Mouse (Mus musculus) thymus, adult 18-20 months (tissue): ENCODE results near the gene Nos1ap.

Source experiments
- DNase-seq, 2 experiments: peaks; one replicate each; pipeline ENCODE4 v3.0.0; 2022; ENCODE audit warnings: mixed read lengths in 2 of 2

Nos1ap gene

GRCm38 (mm10) chr1:170343081-170343480 is 246.6 kb downstream of the Nos1ap start:
- DNase-seq, result no peak

- DNase-seq, result no peak
Observed at GRCm38 (mm10) chr1:170339943-170340342, 249.7 kb downstream of the Nos1ap start.

GRCm38 (mm10) chr1:170332775-170333174 is 256.9 kb downstream of the Nos1ap start:
- DNase-seq, result no peak

- no peak for DNase-seq
Observed at GRCm38 (mm10) chr1:170331926-170332325, 257.7 kb downstream of the Nos1ap start.

GRCm38 (mm10) chr1:170325277-170325676 is 264.4 kb downstream of the Nos1ap start:
- DNase-seq, result no peak

GRCm38 (mm10) chr1:170324312-170324711 is 265.3 kb downstream of the Nos1ap start:
- no peak for DNase-seq

- DNase-seq, result no peak
Observed at GRCm38 (mm10) chr1:170323001-170323400, 266.7 kb downstream of the Nos1ap start.

GRCm38 (mm10) chr1:170322046-170322445 is 267.6 kb downstream of the Nos1ap start:
- DNase-seq, result no peak

GRCm38 (mm10) chr1:170311431-170311830 is 278.2 kb downstream of the Nos1ap start:
- DNase-seq, result no peak

- no peak for DNase-seq
Observed at GRCm38 (mm10) chr1:170308503-170308902, 281.2 kb downstream of the Nos1ap start, which contains the start of gene Spata46. Gene Spata46 (plus strand): TSS chr1:170308803.

GRCm38 (mm10) chr1:170306232-170306631 is 283.4 kb downstream of the Nos1ap start, which contains the start of gene Gm7694:
Gene Gm7694 (minus strand): TSS chr1:170306332.
- DNase-seq, result no peak

GRCm38 (mm10) chr1:170305002-170305401 is 284.7 kb downstream of the Nos1ap start:
- DNase-seq, result no peak

- no peak for DNase-seq
Observed at GRCm38 (mm10) chr1:170303103-170303502, 286.6 kb downstream of the Nos1ap start.

- DNase-seq, result no peak
Observed at GRCm38 (mm10) chr1:170302456-170302855, 287.2 kb downstream of the Nos1ap start.

- no peak for DNase-seq
Observed at GRCm38 (mm10) chr1:170301686-170302085, 288.0 kb downstream of the Nos1ap start.

- no peak for DNase-seq
Observed at GRCm38 (mm10) chr1:170299496-170299895, 290.2 kb downstream of the Nos1ap start.

GRCm38 (mm10) chr1:170294786-170295570 is 294.7 kb downstream of the Nos1ap start:
- no peak for DNase-seq

GRCm38 (mm10) chr1:170293257-170293656 is 296.4 kb downstream of the Nos1ap start:
- no peak for DNase-seq

- no peak for DNase-seq
Observed at GRCm38 (mm10) chr1:170292239-170292951, 297.3 kb downstream of the Nos1ap start.

GRCm38 (mm10) chr1:170282415-170283129 is 307.1 kb downstream of the Nos1ap start:
- no peak for DNase-seq

GRCm38 (mm10) chr1:170277016-170277415 is 312.6 kb downstream of the Nos1ap start, which contains the start of gene Sh2d1b1:
Gene Sh2d1b1 (plus strand): TSS chr1:170277320.
- no peak for DNase-seq

- no peak for DNase-seq
Observed at GRCm38 (mm10) chr1:170273252-170273651, 316.4 kb downstream of the Nos1ap start.

- no peak for DNase-seq
Observed at GRCm38 (mm10) chr1:170270696-170271095, 319.0 kb downstream of the Nos1ap start.
